Mouse (Mus musculus) adrenal gland, adult (tissue): Measurements from ENCODE around the gene Tmem47.

Source experiments
- DNase-seq, 2 experiments: peaks; one replicate each; pipeline ENCODE4 v3.0.0; 2022 to 2023; ENCODE audit warnings: low spot score in 1 of 2; ENCODE audit not compliant: inconsistent age in 2 of 2

The Tmem47 gene

DNA sequence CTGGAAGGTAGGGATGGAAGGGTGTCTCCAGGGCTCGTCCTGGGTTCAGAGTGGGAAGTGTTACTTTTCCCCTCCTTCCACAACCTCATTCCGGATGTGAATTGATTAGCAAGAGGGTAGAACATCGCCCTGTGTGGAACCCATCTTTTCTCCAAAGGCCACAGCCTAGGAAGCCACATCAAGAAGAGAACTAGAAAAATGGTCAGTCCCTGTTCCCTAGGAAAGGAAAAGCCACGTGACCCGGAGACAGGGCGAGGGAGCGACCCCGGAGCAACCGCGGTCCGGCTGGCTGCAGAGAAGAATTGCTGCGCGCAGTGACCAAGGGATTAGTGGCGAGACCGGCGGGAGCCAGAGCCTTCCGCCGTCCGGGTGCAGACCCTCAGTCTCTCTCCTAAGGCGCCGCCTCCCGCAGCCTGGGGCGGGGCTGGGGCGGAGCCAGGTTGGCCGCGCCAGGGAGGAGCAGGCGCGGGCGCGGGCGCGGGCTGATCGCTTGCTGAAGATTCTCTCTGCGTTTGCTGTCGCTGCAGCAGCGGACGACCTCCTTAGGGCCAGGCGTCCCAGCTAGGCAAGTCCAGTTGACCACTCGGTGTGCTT lies at the start of gene Tmem47:
TSS of gene Tmem47 (plus strand) at position 489 of the 594 bp plus-strand sequence.
- DNase-seq, result peak; percentile 75 to 89

DNA sequence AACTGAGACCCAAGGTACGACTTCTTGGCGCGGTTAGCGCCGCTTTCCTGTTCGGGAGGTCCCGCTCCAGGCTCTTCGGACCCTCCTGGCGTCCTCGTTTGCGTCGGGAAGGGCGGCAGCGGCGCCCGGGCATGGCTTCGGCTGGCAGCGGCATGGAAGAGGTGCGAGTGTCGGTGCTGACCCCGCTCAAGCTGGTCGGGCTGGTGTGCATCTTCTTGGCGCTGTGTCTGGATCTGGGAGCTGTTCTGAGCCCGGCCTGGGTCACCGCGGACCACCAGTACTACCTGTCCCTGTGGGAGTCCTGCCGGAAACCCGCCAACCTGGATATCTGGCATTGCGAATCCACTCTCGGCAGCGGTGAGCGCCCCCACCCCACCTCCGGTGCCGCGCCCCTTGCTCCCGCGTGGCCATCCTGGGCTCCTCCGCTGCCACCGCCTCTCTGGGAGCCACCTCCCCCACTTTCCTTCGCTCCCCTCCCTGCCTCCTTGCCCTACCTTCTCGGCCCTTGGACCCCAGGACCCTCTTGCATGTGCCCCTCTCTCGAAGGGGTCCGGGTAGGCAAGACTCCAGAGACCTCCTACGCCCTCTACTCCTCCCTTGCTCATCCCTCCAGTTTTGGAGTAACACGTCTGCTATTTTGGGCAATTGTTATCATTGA lies 435 bp downstream of the Tmem47 start:
- DNase-seq, result peak; percentile 28 to 70

DNA sequence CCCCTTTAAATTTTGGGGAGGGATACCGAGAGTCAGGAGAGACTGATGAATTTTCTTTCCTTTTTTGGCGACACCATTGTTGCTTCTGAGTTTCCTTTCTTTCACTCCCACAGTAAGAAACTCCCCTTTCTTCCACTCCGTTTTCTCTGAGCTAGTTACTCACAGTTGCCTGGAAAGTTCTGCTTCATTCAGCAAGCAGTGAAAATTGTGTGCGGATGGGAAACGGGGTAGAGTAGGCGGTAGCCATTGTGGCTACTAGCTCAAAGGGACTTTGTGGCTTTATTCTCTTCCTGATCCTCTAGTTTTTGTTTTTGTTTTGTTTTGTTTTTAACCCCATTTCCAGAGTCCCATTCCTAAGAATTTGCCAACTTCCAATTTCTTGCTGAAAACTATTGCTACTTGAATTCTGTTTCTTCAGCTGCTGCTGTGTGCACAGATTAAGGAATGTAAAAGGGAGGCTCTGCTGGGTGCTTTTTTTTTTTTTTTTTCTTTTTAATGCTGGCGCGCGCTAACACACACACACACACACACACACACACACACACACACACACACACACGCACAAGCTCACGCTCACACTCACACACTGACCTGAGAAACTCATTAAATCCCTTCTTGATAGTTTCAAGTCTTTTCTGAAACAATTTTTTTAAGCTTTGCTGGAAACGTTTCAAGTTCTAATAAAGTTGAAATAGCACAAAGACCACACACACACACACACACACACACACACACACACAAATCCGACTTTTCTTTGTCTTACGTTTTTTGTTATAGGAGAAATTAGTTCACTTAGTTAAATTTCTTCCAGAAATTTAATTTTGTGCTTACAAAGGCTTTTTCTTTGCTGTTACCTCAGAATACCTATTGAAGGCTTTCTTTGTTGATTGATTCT lies 1.5 kb downstream of the Tmem47 start:
- DNase-seq, result peak in 1 of 2 experiments; percentile 52

DNA sequence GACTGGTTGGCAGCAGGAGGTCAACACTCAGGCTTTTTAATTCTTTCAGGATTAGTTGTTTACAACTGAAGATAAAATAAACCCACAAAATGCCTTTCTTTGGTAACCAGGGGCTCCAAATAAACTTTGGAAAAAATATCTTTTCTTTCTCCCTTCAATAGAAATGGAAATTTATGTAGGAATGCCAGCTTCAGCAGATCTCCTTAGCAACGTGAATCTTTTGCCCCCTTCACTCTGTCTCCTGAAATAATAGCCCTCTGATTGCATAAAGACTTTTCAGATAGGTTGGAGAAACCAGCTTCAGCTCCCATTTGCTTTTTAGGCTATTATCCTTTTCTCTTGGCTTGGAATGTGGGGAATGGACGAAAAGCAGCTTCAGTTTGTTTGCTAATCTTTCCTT lies 2.2 kb downstream of the Tmem47 start:
- DNase-seq, result peak in 1 of 2 experiments; percentile 27

DNA sequence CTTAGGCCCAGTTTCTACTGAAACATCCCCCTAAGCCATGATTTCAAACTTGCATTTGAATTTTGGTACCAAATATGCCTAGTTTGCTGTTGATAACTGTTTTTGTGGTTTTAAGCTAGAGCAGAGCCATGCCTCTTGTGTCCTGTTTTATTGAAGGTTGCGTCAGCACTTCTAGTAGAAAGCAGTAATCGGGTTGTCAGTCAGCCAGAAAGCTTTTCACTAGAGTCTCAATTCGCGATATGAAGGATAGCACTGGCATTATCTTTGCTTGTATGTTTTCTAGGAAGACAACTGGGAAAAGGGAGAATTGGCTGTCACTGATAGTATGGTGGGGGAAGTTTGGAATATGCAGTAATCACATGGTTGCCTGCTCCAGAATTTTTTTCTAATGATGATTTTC lies 3.3 kb downstream of the Tmem47 start:
- peak in 1 of 2 experiments; percentile 53 for DNase-seq

DNA sequence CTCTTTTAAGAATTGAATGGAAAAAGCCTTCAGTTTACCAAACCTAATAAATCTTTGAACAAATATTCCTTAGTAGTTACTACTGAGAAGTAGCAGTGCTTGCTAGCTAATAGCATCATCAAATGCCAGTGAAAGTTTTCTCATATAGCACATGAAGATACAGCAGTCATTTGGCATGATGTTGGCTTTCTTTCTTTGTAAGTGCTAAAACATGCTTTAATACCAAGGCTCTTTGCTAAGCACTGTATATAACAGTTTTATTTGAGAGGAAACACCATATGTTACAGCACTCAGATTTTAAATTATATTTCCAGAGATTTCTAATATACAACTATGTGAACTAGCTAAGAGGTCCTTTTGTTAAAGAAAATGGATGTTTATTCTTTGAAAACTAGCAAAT lies 8.0 kb downstream of the Tmem47 start:
- no peak for DNase-seq

DNA sequence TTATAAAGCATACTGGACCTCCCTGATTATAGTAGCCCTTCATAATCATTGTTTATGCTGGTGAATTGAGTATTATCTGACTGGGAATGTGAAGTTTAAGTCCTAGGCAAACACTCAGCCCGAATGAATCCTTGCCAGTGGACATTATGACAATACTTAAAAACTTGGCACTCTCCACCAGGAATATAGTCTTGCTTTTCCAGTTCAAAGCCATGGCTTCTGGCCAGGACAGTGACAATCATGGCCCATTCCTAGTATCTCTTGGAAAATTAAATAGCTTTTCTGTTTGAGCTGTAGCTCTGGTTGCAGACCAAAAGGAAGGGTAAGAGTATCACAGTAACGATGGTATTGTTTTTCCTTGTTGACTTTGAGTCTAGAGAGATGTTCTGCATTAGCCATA lies 10.5 kb downstream of the Tmem47 start:
- peak in 1 of 2 experiments; percentile 63 for DNase-seq

DNA sequence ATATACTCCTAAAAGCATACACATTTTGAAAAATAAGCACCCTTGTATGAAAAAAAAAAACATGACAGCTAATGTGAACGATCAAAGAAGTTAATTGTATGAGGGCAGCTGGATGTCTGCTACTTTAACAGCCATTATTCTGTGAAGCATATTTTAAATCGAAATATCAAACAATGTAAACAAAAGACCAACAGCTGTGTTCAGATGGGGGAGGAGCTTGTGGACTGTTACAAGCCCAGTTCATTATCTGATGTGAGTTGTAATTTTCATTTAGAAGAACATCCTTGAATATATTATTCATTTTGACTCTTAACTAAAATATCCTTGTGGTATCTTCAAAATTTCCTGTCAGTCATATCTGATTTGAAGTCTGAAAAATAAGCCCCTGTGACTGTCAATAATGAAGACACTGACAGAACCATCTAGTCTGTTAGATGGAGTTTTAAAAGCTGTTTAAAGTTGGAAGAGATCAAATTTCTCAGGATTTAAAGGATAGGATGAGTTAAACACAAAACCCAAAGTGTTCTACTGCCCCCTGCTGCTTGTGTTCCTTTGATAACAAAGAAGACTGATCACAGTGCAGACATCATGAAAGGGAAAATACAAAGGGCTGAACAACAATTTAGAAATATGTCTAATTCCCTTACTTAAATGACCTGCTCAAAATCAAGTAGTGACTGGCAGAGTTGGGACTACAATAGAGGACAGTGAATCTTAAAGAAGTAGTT lies 14.7 kb downstream of the Tmem47 start:
- DNase-seq, result peak; percentile 14 to 83

DNA sequence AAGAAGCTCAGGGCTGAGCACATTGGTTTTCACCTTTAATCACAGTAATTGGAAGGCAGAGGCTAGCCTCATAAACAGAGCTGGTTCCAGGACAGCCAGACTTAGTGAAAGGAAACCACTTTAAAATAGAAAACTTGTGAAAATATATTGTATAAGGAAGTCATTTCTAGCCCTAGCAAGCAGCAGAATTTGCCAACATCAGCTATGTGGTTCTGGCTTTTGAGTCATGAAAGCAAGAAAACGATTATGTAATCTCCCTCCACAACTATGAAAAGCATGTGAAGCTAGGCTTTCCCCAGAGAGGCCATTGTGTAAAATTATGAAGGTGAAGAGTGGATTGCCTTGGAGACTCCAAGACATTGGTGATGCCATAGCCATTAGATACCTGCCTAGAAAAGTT lies 76.9 kb downstream of the Tmem47 start:
- no peak for DNase-seq
